Mouse (Mus musculus) kidney, adult 8-10 months (tissue): Measurements from ENCODE around the gene Kif28.
A peak's percentile ranks its signal among the peaks of the same experiment; 100 is the strongest.
"Not testable (repeated sequence)": the region's sequence is repeated elsewhere in the genome, so short reads cannot be mapped to it uniquely, and the experiment has no call there.

Source experiments
- DNase-seq, 2 experiments: peaks; one replicate each; pipeline ENCODE4 v3.0.0; 2022

Gene Kif28

DNA sequence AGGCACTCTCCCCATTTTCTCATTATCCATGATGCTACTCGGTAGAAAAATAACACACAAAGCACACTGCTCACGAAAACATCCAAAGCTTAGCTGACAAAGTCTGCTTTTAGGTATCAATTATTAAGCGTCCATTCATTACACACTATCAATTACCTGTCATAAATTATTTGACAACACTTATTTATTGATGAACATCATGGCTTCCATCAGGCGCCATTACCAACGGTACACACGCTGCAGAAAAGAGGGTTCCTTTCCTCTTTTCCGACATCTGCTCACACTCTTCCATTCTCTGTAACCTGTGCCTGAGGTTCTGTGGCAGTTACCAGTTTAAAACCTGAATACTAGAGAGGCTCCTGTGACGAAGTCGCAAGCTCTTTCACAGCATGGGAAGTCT is at the start of gene Kif28:
Gene Kif28 (minus strand): TSS at position 101 of the 400 bp plus-strand sequence.
- no peak for DNase-seq

DNA sequence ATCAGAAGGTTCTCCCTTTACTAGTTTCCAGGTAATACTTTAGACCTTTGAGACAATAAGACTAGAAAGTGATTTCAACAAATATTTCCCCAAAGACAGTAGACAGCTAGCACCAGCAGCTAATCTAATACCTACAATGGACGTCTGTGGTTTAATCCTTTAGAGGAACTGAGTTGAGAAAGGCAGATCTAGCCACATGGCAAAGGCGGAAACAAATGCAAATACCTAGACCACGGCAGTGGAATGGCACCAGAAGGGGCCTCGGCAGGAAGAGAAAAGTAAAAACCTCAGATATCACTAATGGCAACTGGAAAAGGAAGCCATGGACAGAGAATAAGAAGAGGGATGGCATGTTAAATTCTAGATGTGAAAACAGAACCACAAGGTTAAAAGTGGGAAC is 42.2 kb upstream of the Kif28 start:
- no peak for DNase-seq

DNA sequence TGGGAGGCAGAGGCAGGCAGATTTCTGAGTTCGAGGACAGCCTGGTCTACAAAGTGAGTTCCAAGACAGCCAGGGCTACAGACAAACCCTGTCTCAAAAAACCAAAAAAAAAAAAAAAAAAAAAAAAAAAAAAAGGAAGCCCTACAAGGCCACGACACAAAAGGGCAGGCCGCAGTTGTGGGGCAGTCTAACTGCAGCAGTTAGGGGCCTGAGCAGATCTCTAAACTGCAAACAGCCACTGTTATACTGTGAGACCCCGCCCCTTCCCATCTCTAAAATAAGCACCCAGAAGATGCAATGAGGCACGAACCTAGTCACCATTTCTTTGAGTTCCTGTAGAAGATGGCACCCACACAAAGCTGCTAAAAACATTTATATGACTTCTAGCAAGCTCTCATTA is 40.4 kb upstream of the Kif28 start:
- DNase-seq = no peak

GRCm38 (mm10) chr1:179784098-179784497 is 39.0 kb upstream of the Kif28 start:
- no peak for DNase-seq

DNA sequence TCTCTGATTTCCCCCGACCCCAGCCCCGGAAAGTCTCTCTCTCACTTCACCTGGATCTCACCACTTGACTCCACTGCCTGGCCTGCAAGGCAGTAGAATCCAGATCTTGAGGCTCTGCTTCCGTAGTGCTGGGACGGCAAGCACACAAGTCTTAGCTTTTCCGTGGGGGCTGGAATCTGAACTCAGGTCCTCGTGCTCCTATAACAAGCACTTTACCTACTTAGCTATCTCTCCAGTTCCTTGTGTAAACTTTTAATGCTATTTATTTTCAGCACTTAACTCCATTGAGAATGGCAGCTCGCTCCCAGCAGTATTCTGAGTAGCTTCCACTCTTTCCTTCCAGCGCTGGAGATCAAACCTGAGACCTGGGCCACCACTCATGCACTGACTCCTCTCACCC is 31.8 kb upstream of the Kif28 start:
- DNase-seq = no peak

DNA sequence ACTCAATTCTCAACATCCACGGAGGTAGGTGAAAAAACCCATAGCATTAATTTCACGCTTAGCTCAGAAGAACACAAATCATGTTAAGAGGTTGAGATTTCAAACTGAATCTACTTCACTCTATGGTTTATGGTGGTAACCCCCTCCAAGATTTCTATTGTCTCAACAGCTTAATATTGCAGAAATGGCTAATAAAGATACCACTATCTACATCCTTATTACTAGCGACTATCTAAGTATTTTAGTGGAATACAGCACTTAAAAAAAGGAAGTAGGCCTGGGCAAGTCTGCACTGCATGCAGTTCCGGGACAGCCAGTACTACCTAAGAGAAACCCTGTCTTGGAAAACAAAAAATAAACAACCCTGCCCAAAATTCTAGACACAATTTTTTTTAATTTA is 15.5 kb upstream of the Kif28 start:
- no peak for DNase-seq

GRCm38 (mm10) chr1:179760086-179760485 is 15.0 kb upstream of the Kif28 start:
- DNase-seq = no peak

DNA sequence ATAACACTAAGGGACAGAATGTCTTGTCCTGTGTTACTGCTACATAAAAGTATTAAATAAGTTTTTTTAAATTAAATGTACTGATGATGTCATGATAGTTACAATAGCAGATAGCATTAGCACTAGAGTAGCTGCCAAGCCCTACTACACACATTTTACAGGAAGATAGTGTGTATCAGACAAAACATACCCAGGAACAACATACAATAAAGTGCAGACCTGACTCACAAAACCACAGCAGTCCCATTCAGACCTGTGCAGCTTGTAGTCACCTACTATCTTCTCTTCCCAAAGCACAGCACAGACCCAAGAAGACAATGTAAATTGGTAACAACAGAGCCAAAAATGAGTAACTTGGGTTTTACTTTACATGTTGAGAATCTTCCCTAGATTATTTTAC is 11.4 kb upstream of the Kif28 start:
- no peak for DNase-seq

GRCm38 (mm10) chr1:179753006-179753405 is 7.9 kb upstream of the Kif28 start:
- DNase-seq = no peak

DNA sequence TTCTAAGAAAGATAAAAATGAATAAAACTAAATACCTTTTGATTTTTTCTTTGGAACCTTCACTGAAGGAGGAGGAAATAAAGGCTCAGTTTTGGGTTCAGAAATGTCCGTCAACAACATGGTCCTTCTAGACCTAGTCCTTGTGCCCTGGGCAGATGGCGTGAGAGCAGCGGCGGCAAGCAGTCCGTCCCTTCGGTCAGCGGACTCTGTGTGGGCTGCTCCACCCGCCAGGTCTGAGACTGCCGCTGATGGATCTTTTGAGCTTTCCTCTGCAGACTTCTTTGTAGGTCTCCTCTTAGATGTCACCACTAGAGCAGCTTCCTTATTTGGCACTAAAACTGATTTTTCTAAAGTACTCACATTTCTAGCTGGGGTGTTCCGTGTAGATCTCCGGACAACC is 7.2 kb upstream of the Kif28 start:
- no peak for DNase-seq

DNA sequence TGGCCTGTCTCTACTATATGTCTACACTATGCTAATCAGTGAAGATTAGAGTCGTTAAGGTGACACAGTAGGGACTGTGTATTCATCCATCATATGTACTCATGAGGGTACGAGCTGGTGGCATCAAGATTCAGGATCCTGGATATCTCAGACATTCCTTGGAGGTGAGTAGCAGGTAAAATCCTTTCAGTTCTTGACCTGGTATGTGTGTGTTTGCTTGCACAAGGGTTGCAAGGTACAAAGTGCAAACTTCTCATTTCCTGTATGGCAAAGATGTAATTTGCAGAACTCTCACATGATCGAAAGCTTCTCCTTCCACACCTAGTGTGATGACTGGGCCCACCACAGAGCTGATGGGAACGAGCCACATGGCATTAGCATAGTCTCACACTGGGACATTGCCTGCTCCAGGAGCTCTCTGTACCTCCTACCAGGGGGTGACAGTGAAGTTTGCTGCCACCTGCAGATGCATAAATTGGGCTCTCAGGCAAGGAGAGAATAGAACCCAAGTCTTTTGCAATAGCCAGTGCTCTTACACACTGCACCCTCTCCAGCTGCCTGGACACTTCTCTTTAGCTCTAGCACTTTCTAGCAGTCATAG is 1.4 kb downstream of the Kif28 start:
- no peak for DNase-seq

- DNase-seq = no peak
These were observed 8.6 kb downstream of the Kif28 start for GRCm38 (mm10) chr1:179736483-179736882.

DNA sequence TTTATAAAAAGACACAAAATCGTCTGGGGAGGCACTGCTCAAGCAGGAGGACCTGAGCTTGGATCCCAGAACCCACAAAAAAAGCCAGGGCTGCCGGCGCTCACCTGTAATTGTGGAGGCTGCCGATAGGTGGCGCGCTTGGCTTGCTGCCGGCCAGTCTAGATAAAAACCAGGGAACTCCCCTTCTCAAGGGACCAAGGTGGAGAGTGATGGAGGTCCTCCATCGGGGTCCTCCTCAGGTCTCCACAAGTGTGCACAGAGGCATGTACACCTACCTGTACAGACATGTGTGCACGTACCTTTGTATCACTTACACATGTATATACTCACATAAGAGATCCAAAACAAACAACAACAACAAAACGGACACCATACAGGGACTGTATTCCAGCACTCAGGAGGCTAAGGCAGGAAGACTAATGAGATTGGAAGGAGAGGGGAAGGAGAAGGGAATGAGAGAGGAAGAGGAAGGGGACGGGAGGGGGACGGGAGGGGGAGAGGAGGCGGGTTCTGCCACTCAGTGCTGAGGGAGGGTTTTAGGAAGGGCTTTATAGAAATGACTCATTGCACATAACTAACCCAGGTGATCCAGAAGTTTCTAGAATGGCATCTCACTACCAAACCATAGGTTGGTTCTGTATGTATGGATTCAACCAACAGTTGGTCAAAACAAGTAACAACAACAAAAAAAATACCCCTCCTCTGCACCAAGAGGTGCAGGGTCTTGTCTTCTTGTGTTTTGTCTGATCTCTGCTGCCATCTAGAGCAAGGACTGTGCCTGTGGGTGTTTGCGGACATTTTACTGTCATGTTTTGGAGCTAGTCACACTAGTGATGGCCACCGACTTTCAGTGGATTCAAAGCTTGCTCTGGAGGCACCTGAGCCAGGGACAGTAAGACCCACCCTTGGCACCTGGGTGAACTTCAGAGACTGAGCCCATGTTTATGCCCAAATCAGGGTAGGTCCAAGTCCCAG is 10.3 kb downstream of the Kif28 start:
- peak in 1 of 2 experiments; percentile 63 for DNase-seq

- DNase-seq = no peak
These were observed 13.7 kb downstream of the Kif28 start for GRCm38 (mm10) chr1:179731391-179731790.

DNA sequence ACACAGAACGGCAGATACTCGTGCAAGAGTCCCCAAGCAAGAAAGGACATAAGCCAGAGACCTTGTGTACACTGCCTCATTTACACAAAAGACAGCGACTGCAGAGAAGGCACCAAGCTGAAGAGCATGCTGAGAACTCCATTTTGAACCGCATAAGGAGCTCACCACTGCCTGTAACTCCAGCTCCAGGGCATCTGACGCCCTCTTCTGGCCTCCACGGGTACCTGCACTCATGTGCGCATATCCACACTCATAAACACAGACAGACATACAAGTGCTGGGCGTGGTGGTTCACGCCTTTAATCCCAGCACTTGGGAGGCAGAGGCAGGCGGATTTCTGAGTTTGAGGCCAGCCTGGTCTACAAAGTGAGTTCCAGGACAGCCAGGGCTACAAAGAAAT is 16.4 kb downstream of the Kif28 start:
- DNase-seq = no peak

DNA sequence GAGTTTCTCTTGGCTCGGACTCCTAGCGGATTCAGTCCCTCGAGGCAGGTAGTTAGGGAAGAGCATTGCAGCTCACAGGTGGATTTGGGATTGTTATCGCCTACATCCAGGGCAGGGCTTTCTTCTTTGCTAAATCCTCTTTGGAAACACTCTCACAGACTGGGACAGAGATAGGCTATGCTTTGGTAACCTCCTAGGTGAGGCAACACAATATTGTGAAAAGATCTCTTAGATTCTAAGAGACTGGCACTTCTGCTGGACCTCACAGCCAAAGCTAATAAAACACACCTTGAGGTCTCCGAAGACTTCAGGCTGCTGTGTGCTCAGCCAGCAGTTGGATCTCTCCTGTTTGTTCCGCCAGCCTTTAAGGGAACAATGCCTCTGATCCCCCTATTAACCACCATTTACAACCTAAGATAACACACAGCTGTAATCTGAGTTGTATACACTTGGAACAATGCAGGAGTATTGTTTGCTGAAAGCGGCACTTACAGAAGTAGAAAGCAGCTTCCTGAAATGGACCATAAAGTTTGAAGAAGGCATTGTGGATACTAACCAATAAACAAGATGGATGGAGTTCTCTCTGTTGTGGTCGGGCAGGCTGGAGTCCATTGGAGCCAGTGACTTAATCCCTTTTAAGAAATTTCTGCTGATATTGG is 22.1 kb downstream of the Kif28 start:
- DNase-seq = no peak

DNA sequence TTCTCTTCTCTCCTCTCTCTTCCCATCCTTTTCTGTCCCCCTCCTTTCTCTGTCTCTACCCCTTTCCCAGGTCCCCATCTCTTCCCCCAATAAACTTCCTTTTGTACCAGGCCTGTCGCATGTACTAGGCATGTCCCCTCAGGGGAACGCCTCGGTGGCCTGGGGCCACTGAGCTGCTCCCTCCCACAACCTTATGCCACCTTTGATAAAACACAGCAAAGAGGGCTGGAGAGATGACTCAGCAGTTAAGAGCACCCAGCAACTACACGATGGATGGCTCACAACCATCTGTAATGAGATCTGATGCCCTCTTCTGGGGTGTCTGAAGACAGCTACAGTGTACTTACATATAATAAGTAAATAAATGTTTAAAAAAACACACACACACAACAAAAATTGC is 29.3 kb downstream of the Kif28 start:
- DNase-seq = no peak

DNA sequence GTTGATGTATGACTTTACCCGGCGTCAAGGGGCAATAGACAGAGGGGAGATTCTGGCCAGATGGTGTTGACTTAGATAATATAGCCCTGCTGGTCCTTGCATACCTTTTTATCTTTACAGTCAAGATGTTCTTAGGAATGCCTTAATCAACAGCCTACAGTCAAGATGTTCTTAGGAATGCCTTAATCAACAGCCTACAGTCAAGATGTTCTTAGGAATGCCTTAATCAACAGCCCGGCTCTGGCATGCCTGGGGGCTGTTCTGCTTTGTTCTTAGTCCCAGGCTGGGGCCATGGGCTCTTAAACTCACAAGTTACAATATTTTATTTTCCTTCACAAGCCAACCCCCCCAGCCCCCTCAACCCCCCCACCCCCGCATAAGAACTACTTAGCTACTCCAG is 29.8 kb downstream of the Kif28 start:
- not testable (repeated sequence) for DNase-seq

GRCm38 (mm10) chr1:179713367-179713766 is 31.7 kb downstream of the Kif28 start:
- DNase-seq = no peak

DNA sequence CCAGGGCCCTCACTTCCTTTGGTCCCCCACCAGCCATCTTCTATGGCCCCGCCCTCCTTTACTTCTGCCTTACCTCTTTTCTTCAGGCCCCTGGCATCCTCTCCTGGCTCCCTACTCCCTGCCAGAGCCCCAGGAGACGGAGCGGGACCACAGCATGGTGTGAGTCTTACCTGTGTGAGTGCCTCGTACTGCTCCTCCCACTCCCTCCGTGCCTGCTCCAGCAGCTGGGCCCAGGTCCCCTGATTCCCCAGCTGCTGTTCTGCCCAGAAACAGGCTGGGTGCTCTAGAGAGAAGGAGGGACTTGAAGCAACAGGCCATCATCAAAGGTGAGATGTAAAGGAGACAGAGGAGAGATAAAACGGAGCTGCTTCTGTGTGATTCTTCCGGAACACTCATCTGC is 32.4 kb downstream of the Kif28 start:
- no peak for DNase-seq

GRCm38 (mm10) chr1:179710739-179711138 is 34.3 kb downstream of the Kif28 start:
- DNase-seq = no peak

GRCm38 (mm10) chr1:179709390-179709789 is 35.7 kb downstream of the Kif28 start:
- DNase-seq = no peak

- DNase-seq = no peak
These were observed 39.9 kb downstream of the Kif28 start for GRCm38 (mm10) chr1:179705154-179705553.

- DNase-seq = no peak
These were observed 40.9 kb downstream of the Kif28 start for GRCm38 (mm10) chr1:179704150-179704549.
